9 mouse cellular contexts compared by ENCODE assay signal in genomic region chr16:50073979-50074378, GRCm38 (mm10).
DNase-seq lines count a peak whose midpoint lies in the region; ATAC-seq and TF ChIP-seq lines count a peak whose summit lies in the region.
"Had no signal": no experiment of that assay in that cellular context is flagged by ENCODE, and none has a peak within 500 bp of the region (broad histone marks: within the 10 kb centered on the region; RNA-seq: fewer than 3 reads in every experiment).

No protein-coding gene starts in this region.

- DNase-seq in kidney, adult 2 months: peak; percentile 7
- DNase-seq in kidney, adult 18-20 months: no peak
- peak; percentile 68 for DNase-seq in ES-CJ7 (ENCODE audit: low read depth, low spot score)
- no peak for DNase-seq in layer of hippocampus, adult 11-12 months (ENCODE audit: low spot score)
- no peak for DNase-seq in gastrocnemius, postnatal 36 days
- no peak for DNase-seq in gastrocnemius, postnatal 4 days (ENCODE audit: low spot score in 2 of 2)

- H3K4me3 ChIP-seq in kidney, adult 2 months (ENCODE audit: insufficient read depth, low read depth, low read length): no peak overlapping the region
- no peak overlapping the region for H3K4me3 ChIP-seq in bone marrow, adult 2 months (replicated peaks; ENCODE audit: control insufficient read depth, low read depth, low read length)
- H3K4me3 ChIP-seq: liver, embryonic 15.5 days had no signal

- H3K27me3 ChIP-seq in kidney, adult 2 months (replicated peaks; ENCODE audit: control insufficient read depth, insufficient read depth, low read length): no peaks in the 10 kb centered on the region
- H3K27me3 ChIP-seq: liver, embryonic 15.5 days had no signal

- H3K4me1 ChIP-seq in kidney, adult 2 months (ENCODE audit: control insufficient read depth, insufficient read depth, low read length): no peaks in the 10 kb centered on the region
- no peaks in the 10 kb centered on the region for H3K4me1 ChIP-seq in bone marrow, adult 2 months (ENCODE audit: control insufficient read depth, insufficient read depth, low read length)

- no peaks in the 10 kb centered on the region for H3K36me3 ChIP-seq in kidney, adult 2 months (ENCODE audit: control insufficient read depth, insufficient read depth, low read length)
- H3K36me3 ChIP-seq: liver, embryonic 15.5 days had no signal

- 80% methylated on average over 4 of the region's 4 CpGs for WGBS in kidney, adult 2 months
- 69% methylated on average over 4 of the region's 4 CpGs for WGBS in bone marrow, adult 2 months

- intact Hi-C loops in gastrocnemius, postnatal 36 days (cut with DNase I): no loop called here

- TF ChIP-seq CTCF in kidney, adult 2 months (conservative IDR thresholded peaks at IDR 0.05; ENCODE audit: insufficient read depth, insufficient read length, low read depth, low read length): peak; percentile 47
- peak; percentile 61 for TF ChIP-seq CTCF in bone marrow, adult 2 months (IDR thresholded peaks at IDR 0.05; ENCODE audit: control insufficient read depth, insufficient read depth, low read length)

- TF ChIP-seq POLR2A in kidney, adult 2 months (IDR thresholded peaks at IDR 0.05; ENCODE audit: low read depth, low read length): no peak
- no peak for TF ChIP-seq POLR2A in bone marrow, adult 2 months (IDR thresholded peaks at IDR 0.05; ENCODE audit: borderline replicate concordance, control insufficient read depth, low read depth, low read length)

- 0 out of 2 replicates have a peak, but pooled peaks have one; percentile 40 for ATAC-seq in megakaryocyte, adult 5-6 weeks (ENCODE audit: poor library complexity, severe bottlenecking)

- no peak overlapping the region for H3K27ac ChIP-seq in kidney, adult 2 months (ENCODE audit: insufficient read depth, low read depth, low read length)
- H3K27ac ChIP-seq in bone marrow, adult 2 months (ENCODE audit: control insufficient read depth, insufficient read depth, low read depth, low read length, poor library complexity): no peak overlapping the region
- H3K27ac ChIP-seq: liver, embryonic 15.5 days had no signal

Comparison
In these comparisons a context has a peak if more than half of its experiments do, and no peak if none do; other contexts are left out.
1. DNase-seq: peak in kidney, adult 2 months (single experiment) and ES-CJ7 (single experiment); none in kidney, adult 18-20 months (single experiment), layer of hippocampus, adult 11-12 months (single experiment), gastrocnemius, postnatal 36 days (0 of 2) and gastrocnemius, postnatal 4 days (0 of 2).